Mouse (Mus musculus) lung, postnatal 14 days (tissue): Measurements from ENCODE around the gene Serpind1.

ENCODE experiments used
- DNase-seq: peaks from one replicate; pipeline ENCODE4 v3.0.0; 2021

Gene Serpind1

DNA sequence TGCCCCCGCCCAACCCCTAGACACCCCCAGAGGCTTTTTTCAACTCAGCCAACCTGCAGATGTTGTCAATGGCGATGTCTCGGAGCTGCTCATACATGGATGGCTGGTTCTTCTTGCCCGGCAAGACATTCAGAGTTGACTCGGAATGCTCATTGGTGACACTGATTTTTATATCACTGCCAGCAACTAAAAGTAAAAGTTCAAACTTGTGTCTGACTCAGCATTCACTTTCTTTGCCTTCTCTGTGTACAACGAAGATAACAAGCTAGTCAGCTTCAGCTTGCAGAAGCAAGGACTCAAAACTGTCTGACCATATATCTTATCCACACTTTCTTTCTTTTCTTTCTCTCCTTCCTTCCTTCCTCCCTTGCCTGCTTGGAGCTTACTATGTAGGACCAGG lies 24.9 kb downstream of the Serpind1 start:
- no peak for DNase-seq

DNA sequence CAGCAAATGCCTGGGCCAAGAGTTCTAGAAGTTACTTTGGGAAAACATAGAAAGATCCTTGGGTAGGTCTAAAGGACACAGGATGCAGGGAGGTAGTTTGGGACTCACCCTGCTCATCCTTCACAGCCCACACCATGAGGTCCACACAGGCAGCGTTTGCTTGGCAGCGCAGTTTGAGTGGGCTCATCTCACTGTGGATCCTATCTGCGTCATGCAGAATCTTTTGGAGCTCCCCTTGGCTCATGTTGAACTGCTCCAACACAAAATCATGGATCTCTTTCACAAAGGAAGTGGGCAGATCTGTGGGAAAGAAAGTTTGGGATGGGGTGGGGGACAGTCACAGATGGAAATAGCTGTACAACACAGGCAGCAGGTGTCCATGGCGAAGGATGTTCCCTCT lies 27.6 kb downstream of the Serpind1 start:
- no peak for DNase-seq

DNA sequence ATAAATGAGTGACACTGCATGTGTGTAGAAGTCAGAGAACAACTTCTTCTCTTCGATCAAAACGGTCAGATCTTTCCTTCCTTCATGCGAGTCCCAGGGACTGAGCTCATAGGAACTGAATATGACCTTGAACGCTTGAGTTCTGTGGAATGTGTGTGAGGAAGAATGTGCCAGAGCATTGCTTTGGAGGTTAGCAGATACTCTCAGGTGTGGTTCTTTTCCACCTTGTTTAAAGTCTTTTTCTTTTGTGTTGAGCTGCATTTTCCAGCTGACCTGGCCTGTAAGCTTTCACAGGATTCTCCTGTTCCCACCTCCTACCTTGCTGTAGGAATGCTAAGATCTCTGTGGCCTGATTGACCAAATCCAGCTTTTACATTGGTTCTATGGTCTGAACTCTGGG lies 51.1 kb downstream of the Serpind1 start:
- DNase-seq, result no peak

DNA sequence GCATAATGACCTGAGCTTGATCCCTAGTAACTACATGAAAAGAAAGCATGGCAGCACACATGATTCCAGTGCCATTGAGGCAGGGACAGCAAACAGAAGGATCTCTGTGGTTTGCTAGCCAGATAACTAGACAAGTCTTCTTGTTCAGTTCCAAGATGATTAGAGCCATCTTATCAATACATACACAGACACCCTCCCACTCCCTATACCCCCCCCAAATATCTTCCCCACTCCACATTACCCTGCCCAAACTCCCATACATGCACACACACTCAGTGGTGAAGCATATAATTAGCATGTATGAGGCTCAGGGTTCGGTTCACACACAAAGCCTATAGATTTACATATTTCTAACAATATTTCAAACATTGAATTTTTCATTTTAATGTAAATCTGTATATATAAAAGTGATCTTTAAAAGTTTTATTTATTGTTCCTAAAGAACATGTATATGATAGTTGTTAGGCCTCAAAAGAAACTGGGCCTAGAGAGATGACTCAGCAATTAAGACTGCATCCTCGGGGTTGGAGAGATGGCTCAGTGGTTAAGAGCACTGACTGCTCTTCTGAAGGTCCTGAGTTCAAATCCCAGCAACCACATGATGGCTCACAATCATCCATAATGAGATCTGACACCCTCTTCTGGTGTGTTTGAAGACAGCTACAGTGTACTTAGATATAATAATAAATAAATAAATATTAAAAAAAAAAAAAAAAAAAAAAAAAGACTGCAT lies 52.6 kb downstream of the Serpind1 start:
- DNase-seq, result no peak

DNA sequence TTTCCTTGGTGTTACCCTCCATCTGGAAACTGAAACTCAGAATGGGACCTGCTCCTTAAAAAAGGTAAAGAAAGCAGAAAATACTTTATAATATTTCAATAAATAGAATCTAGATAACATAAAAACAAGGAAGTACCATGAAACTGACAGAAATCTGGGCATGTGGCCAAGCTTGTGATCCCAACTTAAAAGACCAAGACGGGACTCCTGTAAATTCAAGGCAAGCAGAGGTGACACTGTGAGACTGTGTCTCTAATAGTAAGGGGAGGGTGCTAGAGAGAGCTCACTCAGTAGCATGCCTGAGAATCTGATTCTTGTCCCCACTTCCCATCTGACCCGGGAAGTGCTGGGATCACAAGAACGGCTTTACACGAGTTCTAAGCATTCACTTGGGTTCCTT lies 61.6 kb downstream of the Serpind1 start:
- no peak for DNase-seq
